Mouse (Mus musculus) 3T3-L1 (cell line): ENCODE results near the gene Igfbp1.
"Not testable (repeated sequence)": the region's sequence is repeated elsewhere in the genome, so short reads cannot be mapped to it uniquely, and the experiment has no call there.

Experiments used
- DNase-seq: peaks from one replicate; pipeline ENCODE4 v3.0.0-alpha.2; 2015; ENCODE audit warnings: low read depth, low spot score

Gene Igfbp1

GRCm38 (mm10) chr11:7194432-7195311 lies 2.9 kb upstream of the Igfbp1 start:
- DNase-seq, result peak; percentile 12

- peak; percentile 29 for DNase-seq
Observed at GRCm38 (mm10) chr11:7195312-7195685, 2.3 kb upstream of the Igfbp1 start.

GRCm38 (mm10) chr11:7198006-7198405 lies 424 bp downstream of the Igfbp1 start:
- DNase-seq, result no peak

GRCm38 (mm10) chr11:7198481-7199256 lies 1.1 kb downstream of the Igfbp1 start:
- DNase-seq, result no peak

- peak; percentile 85 for DNase-seq
Observed at GRCm38 (mm10) chr11:7199736-7200392, 2.3 kb downstream of the Igfbp1 start.

GRCm38 (mm10) chr11:7200393-7200783 lies 2.8 kb downstream of the Igfbp1 start:
- no peak for DNase-seq

GRCm38 (mm10) chr11:7202206-7202605 lies 4.6 kb downstream of the Igfbp1 start:
- no peak for DNase-seq

- DNase-seq, result no peak
Observed at GRCm38 (mm10) chr11:7203846-7204245, 6.3 kb downstream of the Igfbp1 start.

- DNase-seq, result peak; percentile 81
Observed at GRCm38 (mm10) chr11:7210343-7210742, 12.8 kb downstream of the Igfbp1 start.

GRCm38 (mm10) chr11:7211211-7211610 lies 13.6 kb downstream of the Igfbp1 start:
- peak; percentile 33 for DNase-seq

GRCm38 (mm10) chr11:7212126-7212798 lies 14.7 kb downstream of the Igfbp1 start:
- DNase-seq, result peak; percentile 49

- no peak for DNase-seq
Observed at GRCm38 (mm10) chr11:7213161-7213500, 15.5 kb downstream of the Igfbp1 start.

GRCm38 (mm10) chr11:7213501-7214341 lies 16.1 kb downstream of the Igfbp1 start, which contains the start of gene Igfbp3:
Gene Igfbp3 (minus strand): TSS chr11:7213923.
- DNase-seq, result no peak

- DNase-seq, result no peak
Observed at GRCm38 (mm10) chr11:7214342-7214660, 16.7 kb downstream of the Igfbp1 start.

GRCm38 (mm10) chr11:7214761-7215160 lies 17.2 kb downstream of the Igfbp1 start:
- DNase-seq, result no peak

GRCm38 (mm10) chr11:7215703-7216102 lies 18.1 kb downstream of the Igfbp1 start:
- peak; percentile 83 for DNase-seq

GRCm38 (mm10) chr11:7221826-7222225 lies 24.2 kb downstream of the Igfbp1 start:
- not testable (repeated sequence) for DNase-seq

GRCm38 (mm10) chr11:7226200-7226599 lies 28.6 kb downstream of the Igfbp1 start:
- no peak for DNase-seq

GRCm38 (mm10) chr11:7226810-7227550 lies 29.4 kb downstream of the Igfbp1 start:
- peak; percentile 51 for DNase-seq

GRCm38 (mm10) chr11:7228107-7228506 lies 30.5 kb downstream of the Igfbp1 start:
- DNase-seq, result no peak
